Mouse (Mus musculus) gonadal fat pad, adult 2 months (tissue): Measurements from ENCODE around the gene Gpc6. TPM values are rescaled to one million over a fixed set of nuclear protein-coding genes. Genes with fewer than 3 reads are reported as not detected.

ENCODE experiments used
- DNase-seq: peaks from one replicate; pipeline ENCODE4 v3.0.0-alpha.2; 2012; ENCODE audit warnings: low read depth
- polyA plus RNA-seq: library from polyadenylated mRNA; depleted of rRNA; stranded (reverse); fragments of >200 nt; gene quantifications from 2 replicates; pipeline ENCODE4 v1.2.3, GENCODE M21; 2012

Gene Gpc6
- polyA plus RNA-seq, 1 experiment, result 5.9 TPM

GRCm38 (mm10) chr14:117708817-117709216 is 783.7 kb downstream of the Gpc6 start:
- no peak for DNase-seq

GRCm38 (mm10) chr14:117710463-117710911 is 785.4 kb downstream of the Gpc6 start:
- DNase-seq, result no peak

- no peak for DNase-seq
Observed at GRCm38 (mm10) chr14:117712311-117712710, 787.2 kb downstream of the Gpc6 start.

GRCm38 (mm10) chr14:117714165-117714564 is 789.0 kb downstream of the Gpc6 start:
- no peak for DNase-seq

- no peak for DNase-seq
Observed at GRCm38 (mm10) chr14:117716305-117716704, 791.2 kb downstream of the Gpc6 start.

GRCm38 (mm10) chr14:117728741-117729140 is 803.6 kb downstream of the Gpc6 start:
- no peak for DNase-seq

- DNase-seq, result no peak
Observed at GRCm38 (mm10) chr14:117755231-117755630, 830.1 kb downstream of the Gpc6 start.

GRCm38 (mm10) chr14:117756505-117756904 is 831.4 kb downstream of the Gpc6 start:
- no peak for DNase-seq

GRCm38 (mm10) chr14:117757790-117758358 is 832.8 kb downstream of the Gpc6 start:
- no peak for DNase-seq

GRCm38 (mm10) chr14:117760830-117761517 is 835.9 kb downstream of the Gpc6 start:
- DNase-seq, result no peak

- no peak for DNase-seq
Observed at GRCm38 (mm10) chr14:117762934-117763333, 837.8 kb downstream of the Gpc6 start.

GRCm38 (mm10) chr14:117767861-117768260 is 842.7 kb downstream of the Gpc6 start:
- DNase-seq, result no peak

- DNase-seq, result no peak
Observed at GRCm38 (mm10) chr14:117768697-117769096, 843.6 kb downstream of the Gpc6 start.

- DNase-seq, result no peak
Observed at GRCm38 (mm10) chr14:117773373-117773772, 848.3 kb downstream of the Gpc6 start.

- no peak for DNase-seq
Observed at GRCm38 (mm10) chr14:117777866-117778500, 852.9 kb downstream of the Gpc6 start.

- DNase-seq, result no peak
Observed at GRCm38 (mm10) chr14:117778538-117779413, 853.7 kb downstream of the Gpc6 start.

- DNase-seq, result no peak
Observed at GRCm38 (mm10) chr14:117781724-117782123, 856.6 kb downstream of the Gpc6 start.

GRCm38 (mm10) chr14:117783671-117784262 is 858.7 kb downstream of the Gpc6 start:
- DNase-seq, result no peak

- DNase-seq, result no peak
Observed at GRCm38 (mm10) chr14:117784960-117785359, 859.8 kb downstream of the Gpc6 start.

- no peak for DNase-seq
Observed at GRCm38 (mm10) chr14:117785507-117786085, 860.5 kb downstream of the Gpc6 start.

- no peak for DNase-seq
Observed at GRCm38 (mm10) chr14:117786647-117787046, 861.5 kb downstream of the Gpc6 start.
